Mouse (Mus musculus): Measurements from ENCODE around the gene Ehd1. TPM values are rescaled to one million over a fixed set of nuclear protein-coding genes. Genes with fewer than 3 reads are reported as not detected.

The Ehd1 gene
- polyA plus RNA-seq, 1 experiment from 2014 or later: 44.9 TPM

GRCm38 (mm10) chr19:6243226-6243625, 33.3 kb upstream of the Ehd1 start:
- Histone ChIP-seq H3K27me3 (ENCODE audit: control insufficient read depth, insufficient read depth, low read length) (no peaks in the 10 kb centered on the region), H3K4me2 (replicated peaks; ENCODE audit: low read depth, low read length) (peak overlapping the region; percentile 91; the same call in 1 of the 2 replicates), H3K9ac (replicated peaks; ENCODE audit: low read depth, low read length) (no peak overlapping the region; the same call in 1 of the 2 replicates), H3K27ac (ENCODE audit: low read length) (no peak overlapping the region), H3K4me3 (ENCODE audit: low read depth, low read length) (no peak overlapping the region), H3K36me3 (ENCODE audit: control insufficient read depth, insufficient read depth, low read length) (peaks cover 23% of the 10 kb centered on the region), H3K4me1 (ENCODE audit: control insufficient read depth, insufficient read depth, low read length) (peaks cover 14% of the 10 kb centered on the region), H3K9me3 (ENCODE audit: control insufficient read depth, low read depth, low read length) (no peaks in the 10 kb centered on the region)
- no peak for ATAC-seq (ENCODE audit: insufficient number of reproducible peaks, insufficient read depth, low FRiP score, low read depth)
- WGBS: 73% methylated on average over 5 of the region's 5 CpGs

- H3K4me3 ChIP-seq (ENCODE audit: low read depth, low read length): no peak overlapping the region
- WGBS: 42% methylated on average over 1 of the region's 1 CpGs
- H3K4me1 ChIP-seq (ENCODE audit: control insufficient read depth, insufficient read depth, low read length): peaks cover 10% of the 10 kb centered on the region
- no peak overlapping the region for H3K4me2 ChIP-seq (replicated peaks; ENCODE audit: low read depth, low read length)
- H3K36me3 ChIP-seq (ENCODE audit: control insufficient read depth, insufficient read depth, low read length): peaks cover 35% of the 10 kb centered on the region
- no peak overlapping the region for H3K27ac ChIP-seq (ENCODE audit: low read length)
- H3K9me3 ChIP-seq (ENCODE audit: control insufficient read depth, low read depth, low read length): no peaks in the 10 kb centered on the region
- H3K9ac ChIP-seq (replicated peaks; ENCODE audit: low read depth, low read length): no peak overlapping the region
- ATAC-seq (ENCODE audit: insufficient number of reproducible peaks, insufficient read depth, low FRiP score, low read depth): no peak
- no peaks in the 10 kb centered on the region for H3K27me3 ChIP-seq (ENCODE audit: control insufficient read depth, insufficient read depth, low read length)
These were observed 30.7 kb upstream of the Ehd1 start for GRCm38 (mm10) chr19:6245806-6246205.

GRCm38 (mm10) chr19:6247526-6248300, 28.8 kb upstream of the Ehd1 start:
- no peaks in the 10 kb centered on the region for H3K27me3 ChIP-seq (ENCODE audit: control insufficient read depth, insufficient read depth, low read length)

GRCm38 (mm10) chr19:6253021-6253420, 23.5 kb upstream of the Ehd1 start:
- Histone ChIP-seq H3K4me2 (replicated peaks; ENCODE audit: low read depth, low read length) (no peak overlapping the region), H3K36me3 (ENCODE audit: control insufficient read depth, insufficient read depth, low read length) (peaks cover 67% of the 10 kb centered on the region), H3K27ac (ENCODE audit: low read length) (no peak overlapping the region), H3K27me3 (ENCODE audit: control insufficient read depth, insufficient read depth, low read length) (no peaks in the 10 kb centered on the region), H3K4me3 (ENCODE audit: low read depth, low read length) (no peak overlapping the region), H3K9ac (replicated peaks; ENCODE audit: low read depth, low read length) (no peak overlapping the region), H3K4me1 (ENCODE audit: control insufficient read depth, insufficient read depth, low read length) (no peaks in the 10 kb centered on the region), H3K9me3 (ENCODE audit: control insufficient read depth, low read depth, low read length) (no peaks in the 10 kb centered on the region)
- 85% methylated on average over 4 of the region's 4 CpGs for WGBS
- no peak for ATAC-seq (ENCODE audit: insufficient number of reproducible peaks, insufficient read depth, low FRiP score, low read depth)

More at GRCm38 (mm10) chr19:6247526-6248300, 28.8 kb upstream of the Ehd1 start:
- no peak overlapping the region for H3K4me3 ChIP-seq (ENCODE audit: low read depth, low read length)
- H3K36me3 ChIP-seq (ENCODE audit: control insufficient read depth, insufficient read depth, low read length): peaks cover 48% of the 10 kb centered on the region
- ATAC-seq (ENCODE audit: insufficient number of reproducible peaks, insufficient read depth, low FRiP score, low read depth): no peak
- no peak overlapping the region for H3K27ac ChIP-seq (ENCODE audit: low read length)
- no peaks in the 10 kb centered on the region for H3K9me3 ChIP-seq (ENCODE audit: control insufficient read depth, low read depth, low read length)
- 90% methylated on average over 29 of the region's 29 CpGs for WGBS
- peaks cover 5% of the 10 kb centered on the region for H3K4me1 ChIP-seq (ENCODE audit: control insufficient read depth, insufficient read depth, low read length)
- no peak overlapping the region for H3K9ac ChIP-seq (replicated peaks; ENCODE audit: low read depth, low read length)
- H3K4me2 ChIP-seq (replicated peaks; ENCODE audit: low read depth, low read length): no peak overlapping the region

GRCm38 (mm10) chr19:6260428-6260827, 16.1 kb upstream of the Ehd1 start:
- Histone ChIP-seq H3K36me3 (ENCODE audit: control insufficient read depth, insufficient read depth, low read length) (peaks cover 47% of the 10 kb centered on the region), H3K9ac (replicated peaks; ENCODE audit: low read depth, low read length) (no peak overlapping the region), H3K9me3 (ENCODE audit: control insufficient read depth, low read depth, low read length) (no peaks in the 10 kb centered on the region), H3K4me3 (ENCODE audit: low read depth, low read length) (no peak overlapping the region), H3K4me2 (replicated peaks; ENCODE audit: low read depth, low read length) (no peak overlapping the region), H3K4me1 (ENCODE audit: control insufficient read depth, insufficient read depth, low read length) (no peaks in the 10 kb centered on the region), H3K27ac (ENCODE audit: low read length) (no peak overlapping the region), H3K27me3 (ENCODE audit: control insufficient read depth, insufficient read depth, low read length) (no peaks in the 10 kb centered on the region)
- WGBS: 71% methylated on average over 2 of the region's 2 CpGs
- no peak for ATAC-seq (ENCODE audit: insufficient number of reproducible peaks, insufficient read depth, low FRiP score, low read depth)

- no peak for ATAC-seq (ENCODE audit: insufficient number of reproducible peaks, insufficient read depth, low FRiP score, low read depth)
- peaks cover 42% of the 10 kb centered on the region for H3K36me3 ChIP-seq (ENCODE audit: control insufficient read depth, insufficient read depth, low read length)
- no peaks in the 10 kb centered on the region for H3K9me3 ChIP-seq (ENCODE audit: control insufficient read depth, low read depth, low read length)
These were observed 15.6 kb upstream of the Ehd1 start for GRCm38 (mm10) chr19:6260946-6261345.

GRCm38 (mm10) chr19:6261379-6261778, 15.1 kb upstream of the Ehd1 start:
- 92% methylated on average over 14 of the region's 14 CpGs for WGBS
- Histone ChIP-seq H3K27me3 (ENCODE audit: control insufficient read depth, insufficient read depth, low read length) (no peaks in the 10 kb centered on the region), H3K36me3 (ENCODE audit: control insufficient read depth, insufficient read depth, low read length) (peaks cover 39% of the 10 kb centered on the region)

More at GRCm38 (mm10) chr19:6260946-6261345, 15.6 kb upstream of the Ehd1 start:
- no peak overlapping the region for H3K27ac ChIP-seq (ENCODE audit: low read length)
- no peaks in the 10 kb centered on the region for H3K27me3 ChIP-seq (ENCODE audit: control insufficient read depth, insufficient read depth, low read length)
- no peaks in the 10 kb centered on the region for H3K4me1 ChIP-seq (ENCODE audit: control insufficient read depth, insufficient read depth, low read length)
- no peak overlapping the region for H3K4me2 ChIP-seq (replicated peaks; ENCODE audit: low read depth, low read length)
- H3K9ac ChIP-seq (replicated peaks; ENCODE audit: low read depth, low read length): no peak overlapping the region
- no peak overlapping the region for H3K4me3 ChIP-seq (ENCODE audit: low read depth, low read length)
- 83% methylated on average over 4 of the region's 4 CpGs for WGBS

GRCm38 (mm10) chr19:6262222-6262621, 14.3 kb upstream of the Ehd1 start:
- Histone ChIP-seq H3K9ac (replicated peaks; ENCODE audit: low read depth, low read length) (no peak overlapping the region), H3K9me3 (ENCODE audit: control insufficient read depth, low read depth, low read length) (no peaks in the 10 kb centered on the region), H3K36me3 (ENCODE audit: control insufficient read depth, insufficient read depth, low read length) (peaks cover 30% of the 10 kb centered on the region), H3K4me3 (ENCODE audit: low read depth, low read length) (no peak overlapping the region), H3K27ac (ENCODE audit: low read length) (peak overlapping the region; percentile 18; the same call in 1 of the 2 replicates), H3K4me1 (ENCODE audit: control insufficient read depth, insufficient read depth, low read length) (no peaks in the 10 kb centered on the region), H3K27me3 (ENCODE audit: control insufficient read depth, insufficient read depth, low read length) (no peaks in the 10 kb centered on the region), H3K4me2 (replicated peaks; ENCODE audit: low read depth, low read length) (no peak overlapping the region)
- no peak for ATAC-seq (ENCODE audit: insufficient number of reproducible peaks, insufficient read depth, low FRiP score, low read depth)
- 62% methylated on average over 7 of the region's 7 CpGs for WGBS

More at GRCm38 (mm10) chr19:6261379-6261778, 15.1 kb upstream of the Ehd1 start:
- H3K4me1 ChIP-seq (ENCODE audit: control insufficient read depth, insufficient read depth, low read length): no peaks in the 10 kb centered on the region
- no peak for ATAC-seq (ENCODE audit: insufficient number of reproducible peaks, insufficient read depth, low FRiP score, low read depth)
- no peak overlapping the region for H3K9ac ChIP-seq (replicated peaks; ENCODE audit: low read depth, low read length)
- H3K4me3 ChIP-seq (ENCODE audit: low read depth, low read length): no peak overlapping the region
- H3K27ac ChIP-seq (ENCODE audit: low read length): no peak overlapping the region
- no peak overlapping the region for H3K4me2 ChIP-seq (replicated peaks; ENCODE audit: low read depth, low read length)
- H3K9me3 ChIP-seq (ENCODE audit: control insufficient read depth, low read depth, low read length): no peaks in the 10 kb centered on the region
